Mouse (Mus musculus): ENCODE results near the gene Nadsyn1. TPM values are rescaled to one million over a fixed set of nuclear protein-coding genes. Genes with fewer than 3 reads are reported as not detected.

Gene Nadsyn1
- 7.2 and 7.7 TPM in 2 replicates for polyA plus RNA-seq (2015; fragmentation: Nextera tagmentation; extraction: Ambion mirVana)

GRCm38 (mm10) chr7:143822375-143823265 lies at the start of gene Nadsyn1, which contains the start of gene Dhcr7:
Gene Nadsyn1, minus strand, starts transcription at chr7:143822849.
Gene Dhcr7, plus strand, starts transcription at chr7:143823145.
- Histone ChIP-seq H3K4me1 (replicated peaks) (peaks cover 16% of the 10 kb centered on the region), H3K9me3 (no peaks in the 10 kb centered on the region), H3K27ac (replicated peaks) (peak within 1 kb of the TSS; percentile 82), H3K4me3 (peak within 1 kb of the TSS; percentile 57), H3K36me3 (0 out of 2 replicates have a peak, but pooled peaks cover 3% of the 10 kb centered on the region), H3K4me2 (peak within 1 kb of the TSS; percentile 70), H3K27me3 (no peaks in the 10 kb centered on the region), H3K9ac (peak within 1 kb of the TSS; percentile 73)
- under 1% methylated on average over 40 of the region's 40 CpGs for WGBS
- ATAC-seq (ENCODE audit: low FRiP score, low read depth): peak; percentile 98

- H3K4me2 ChIP-seq: no peak overlapping the region
- 0 out of 2 replicates have a peak, but pooled peaks cover 7% of the 10 kb centered on the region for H3K9me3 ChIP-seq
- ATAC-seq (ENCODE audit: low FRiP score, low read depth): no peak
- H3K4me1 ChIP-seq (replicated peaks): no peaks in the 10 kb centered on the region
- H3K36me3 ChIP-seq: no peaks in the 10 kb centered on the region
- H3K27me3 ChIP-seq: no peaks in the 10 kb centered on the region
- H3K4me3 ChIP-seq: no peak overlapping the region
- 89% methylated on average over 4 of the region's 4 CpGs for WGBS
- H3K9ac ChIP-seq: no peak overlapping the region
- H3K27ac ChIP-seq (replicated peaks): no peak overlapping the region
Observed at GRCm38 (mm10) chr7:143868874-143869273, 46.2 kb upstream of the Nadsyn1 start.

- no peak for ATAC-seq (ENCODE audit: low FRiP score, low read depth)
- WGBS: 91% methylated on average over 2 of the region's 2 CpGs
- no peak within 1 kb of the TSS for H3K4me3 ChIP-seq
- H3K27me3 ChIP-seq: no peaks in the 10 kb centered on the region
- H3K27ac ChIP-seq (replicated peaks): no peak within 1 kb of the TSS
- H3K9ac ChIP-seq: no peak within 1 kb of the TSS
- no peaks in the 10 kb centered on the region for H3K4me1 ChIP-seq (replicated peaks)
- no peaks in the 10 kb centered on the region for H3K9me3 ChIP-seq
- no peak within 1 kb of the TSS for H3K4me2 ChIP-seq
- no peaks in the 10 kb centered on the region for H3K36me3 ChIP-seq
Observed at GRCm38 (mm10) chr7:143866538-143866937, 43.9 kb upstream of the Nadsyn1 start, which contains the start of gene Gm498. Gene Gm498, plus strand, starts transcription at chr7:143866838.

- H3K9ac ChIP-seq: no peak overlapping the region
- 94% methylated on average over 8 of the region's 8 CpGs for WGBS
- H3K27me3 ChIP-seq: no peaks in the 10 kb centered on the region
- H3K4me3 ChIP-seq: no peak overlapping the region
- H3K4me1 ChIP-seq (replicated peaks): no peaks in the 10 kb centered on the region
- no peaks in the 10 kb centered on the region for H3K9me3 ChIP-seq
- no peak overlapping the region for H3K27ac ChIP-seq (replicated peaks)
- no peak overlapping the region for H3K4me2 ChIP-seq
- H3K36me3 ChIP-seq: peaks cover 51% of the 10 kb centered on the region
- ATAC-seq (ENCODE audit: low FRiP score, low read depth): no peak
Observed at GRCm38 (mm10) chr7:143848768-143849482, 26.3 kb upstream of the Nadsyn1 start.

DNA sequence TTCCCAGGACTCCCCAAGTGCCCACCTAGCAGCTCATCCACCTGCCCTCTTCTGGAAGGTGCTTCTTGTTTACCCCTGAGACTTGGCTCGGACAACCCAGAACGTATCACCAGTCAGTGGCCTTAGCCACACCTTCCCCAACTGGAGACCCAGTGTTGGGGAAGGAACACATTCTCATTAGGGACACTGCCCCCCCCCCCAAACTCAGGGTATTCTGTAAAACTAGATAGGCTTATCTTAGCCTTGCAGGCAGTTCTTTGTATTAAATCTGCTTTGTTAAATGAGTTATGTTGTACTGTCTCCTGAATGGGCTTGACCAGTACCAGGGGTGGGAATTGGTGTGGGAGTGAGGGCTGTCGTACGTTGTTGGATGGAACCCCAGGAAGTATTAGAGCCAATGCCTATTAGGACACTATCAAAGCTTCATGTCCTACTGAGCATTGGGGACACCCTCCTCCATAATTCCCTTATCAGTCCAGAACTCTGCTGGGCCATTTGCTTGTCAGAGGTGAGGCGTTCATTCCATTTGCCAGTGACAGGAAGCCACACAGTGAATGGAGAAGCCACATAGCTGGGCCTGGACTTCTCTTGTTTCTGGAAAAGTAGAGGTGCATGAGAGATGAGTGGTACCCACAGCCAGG lies 25.6 kb upstream of the Nadsyn1 start:
- no peak overlapping the region for H3K4me3 ChIP-seq
- H3K4me2 ChIP-seq: no peak overlapping the region
- H3K27me3 ChIP-seq: no peaks in the 10 kb centered on the region
- no peaks in the 10 kb centered on the region for H3K9me3 ChIP-seq
- ATAC-seq (ENCODE audit: low FRiP score, low read depth): no peak
- H3K27ac ChIP-seq (replicated peaks): no peak overlapping the region
- H3K36me3 ChIP-seq: peaks cover 58% of the 10 kb centered on the region
- H3K9ac ChIP-seq: no peak overlapping the region
- H3K4me1 ChIP-seq (replicated peaks): no peaks in the 10 kb centered on the region
- 90% methylated on average over 5 of the region's 5 CpGs for WGBS

GRCm38 (mm10) chr7:143841301-143841700 lies 18.7 kb upstream of the Nadsyn1 start:
- no peak for ATAC-seq (ENCODE audit: low FRiP score, low read depth)
- 97% methylated on average over 8 of the region's 8 CpGs for WGBS

GRCm38 (mm10) chr7:143840121-143840520 lies 17.5 kb upstream of the Nadsyn1 start:
- peaks cover 12% of the 10 kb centered on the region for H3K4me1 ChIP-seq (replicated peaks)
- no peak overlapping the region for H3K4me3 ChIP-seq
- H3K27ac ChIP-seq (replicated peaks): no peak overlapping the region
- no peaks in the 10 kb centered on the region for H3K27me3 ChIP-seq
- H3K36me3 ChIP-seq: peaks cover 79% of the 10 kb centered on the region
- ATAC-seq (ENCODE audit: low FRiP score, low read depth): no peak
- no peak overlapping the region for H3K9ac ChIP-seq
- WGBS: 97% methylated on average over 5 of the region's 5 CpGs
- H3K9me3 ChIP-seq: no peaks in the 10 kb centered on the region
- no peak overlapping the region for H3K4me2 ChIP-seq

More at GRCm38 (mm10) chr7:143841301-143841700, 18.7 kb upstream of the Nadsyn1 start:
- H3K4me1 ChIP-seq (replicated peaks): peaks cover under 1% of the 10 kb centered on the region; the same call in 1 of the 2 replicates
- H3K9me3 ChIP-seq: no peaks in the 10 kb centered on the region
- H3K27ac ChIP-seq (replicated peaks): no peak overlapping the region
- H3K4me2 ChIP-seq: no peak overlapping the region
- no peak overlapping the region for H3K9ac ChIP-seq
- H3K27me3 ChIP-seq: no peaks in the 10 kb centered on the region
- peaks cover 90% of the 10 kb centered on the region for H3K36me3 ChIP-seq
- no peak overlapping the region for H3K4me3 ChIP-seq

- 86% methylated on average over 3 of the region's 3 CpGs for WGBS
- Histone ChIP-seq H3K4me3 (no peak overlapping the region), H3K9me3 (no peaks in the 10 kb centered on the region), H3K4me2 (no peak overlapping the region), H3K27me3 (no peaks in the 10 kb centered on the region), H3K9ac (no peak overlapping the region), H3K36me3 (peaks cover 56% of the 10 kb centered on the region), H3K4me1 (replicated peaks) (peaks cover 35% of the 10 kb centered on the region), H3K27ac (replicated peaks) (no peak overlapping the region)
- no peak for ATAC-seq (ENCODE audit: low FRiP score, low read depth)
Observed at GRCm38 (mm10) chr7:143837705-143838358, 15.2 kb upstream of the Nadsyn1 start.

DNA sequence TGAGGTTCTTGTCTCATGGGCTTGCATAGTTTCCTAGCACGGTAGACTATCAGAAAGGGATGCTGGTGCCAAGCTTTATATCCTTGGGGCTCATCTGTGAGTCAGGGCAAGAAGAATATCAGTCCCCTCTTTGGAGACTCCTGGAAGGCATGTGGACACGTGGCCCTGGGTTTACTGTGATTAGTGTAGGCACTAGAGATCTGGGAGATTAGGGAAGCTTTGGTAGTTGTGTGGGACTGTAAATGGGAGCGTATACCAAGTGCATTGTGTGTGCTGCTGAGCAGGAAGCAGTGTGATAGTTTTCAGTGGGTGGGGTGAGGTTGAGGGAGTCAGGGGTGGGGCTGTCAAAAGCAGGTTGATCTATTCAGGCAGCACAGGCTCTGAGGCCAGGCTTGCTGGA lies 12.3 kb upstream of the Nadsyn1 start:
- Histone ChIP-seq H3K27ac (replicated peaks) (no peak overlapping the region), H3K4me3 (no peak overlapping the region), H3K9me3 (no peaks in the 10 kb centered on the region), H3K36me3 (peaks cover 27% of the 10 kb centered on the region), H3K9ac (no peak overlapping the region), H3K27me3 (no peaks in the 10 kb centered on the region), H3K4me1 (replicated peaks) (peaks cover 60% of the 10 kb centered on the region), H3K4me2 (peak overlapping the region; percentile 23; the same call in 1 of the 2 replicates)
- WGBS: 68% methylated on average over 3 of the region's 3 CpGs
- ATAC-seq (ENCODE audit: low FRiP score, low read depth): no peak

DNA sequence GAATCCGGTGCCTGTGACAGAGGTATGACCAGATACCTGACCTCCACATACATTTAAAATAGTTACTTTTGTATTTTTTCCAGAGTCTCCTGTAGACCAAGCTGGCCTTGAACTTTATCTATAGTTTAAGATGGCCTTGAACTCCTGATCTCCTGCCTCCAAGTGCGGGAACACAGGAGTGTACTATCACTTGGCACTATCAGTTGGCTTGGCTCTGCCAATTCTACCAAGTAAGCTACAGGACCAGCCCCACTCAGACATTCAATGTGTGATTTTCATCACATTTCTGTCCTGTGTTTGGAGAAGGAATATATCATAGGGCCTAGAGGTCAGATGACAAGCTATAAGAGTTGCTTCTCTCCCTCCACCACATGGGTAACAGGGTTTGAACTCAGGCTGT lies 11.7 kb upstream of the Nadsyn1 start:
- Histone ChIP-seq H3K36me3 (peaks cover 22% of the 10 kb centered on the region), H3K27me3 (no peaks in the 10 kb centered on the region), H3K4me2 (no peak overlapping the region), H3K9me3 (no peaks in the 10 kb centered on the region), H3K27ac (replicated peaks) (no peak overlapping the region), H3K9ac (no peak overlapping the region), H3K4me3 (no peak overlapping the region), H3K4me1 (replicated peaks) (peaks cover 60% of the 10 kb centered on the region)
- WGBS: 91% methylated on average over 2 of the region's 2 CpGs
- ATAC-seq (ENCODE audit: low FRiP score, low read depth): no peak

GRCm38 (mm10) chr7:143833581-143834190 lies 11.0 kb upstream of the Nadsyn1 start:
- H3K36me3 ChIP-seq: peaks cover 18% of the 10 kb centered on the region

More at GRCm38 (mm10) chr7:143833581-143834190, 11.0 kb upstream of the Nadsyn1 start:
- peaks cover 65% of the 10 kb centered on the region for H3K4me1 ChIP-seq (replicated peaks)
- no peaks in the 10 kb centered on the region for H3K27me3 ChIP-seq
- no peak overlapping the region for H3K27ac ChIP-seq (replicated peaks)
- WGBS: 83% methylated on average over 6 of the region's 6 CpGs
- no peak overlapping the region for H3K9ac ChIP-seq
- no peaks in the 10 kb centered on the region for H3K9me3 ChIP-seq
- H3K4me3 ChIP-seq: no peak overlapping the region
- no peak overlapping the region for H3K4me2 ChIP-seq
- no peak for ATAC-seq (ENCODE audit: low FRiP score, low read depth)

Measured in hindbrain, embryonic 15.5 days (tissue).